Mouse (Mus musculus): ENCODE measurements around the gene Gm11563. TPM values are rescaled to one million over a fixed set of nuclear protein-coding genes. Genes with fewer than 3 reads are reported as not detected.

Gm11563 gene
- not detected for polyA plus RNA-seq (2014; fragmentation: Illumina TruSeq; extraction: RNeasy Lipid Tissue Mini Kit (QIAGEN cat#74804))

GRCm38 (mm10) chr11:99658467-99659010 is at the start of gene Gm11563:
Gene Gm11563, minus strand, starts transcription at chr11:99658960.

GRCm38 (mm10) chr11:99690463-99690862 is 31.7 kb upstream of the Gm11563 start, which contains the start of gene Gm14190:
Gene Gm14190, minus strand, starts transcription at chr11:99690740.

GRCm38 (mm10) chr11:99665860-99666259 is 7.1 kb upstream of the Gm11563 start, which contains the start of gene Krtap4-6:
Gene Krtap4-6, minus strand, starts transcription at chr11:99665960.

GRCm38 (mm10) chr11:99650136-99650535 is 8.6 kb downstream of the Gm11563 start, which contains the start of gene Gm11555:
Gene Gm11555, minus strand, starts transcription at chr11:99650236.

GRCm38 (mm10) chr11:99643635-99644139 is 15.1 kb downstream of the Gm11563 start, which contains the start of gene Krtap4-7:
Gene Krtap4-7, minus strand, starts transcription at chr11:99644089.

GRCm38 (mm10) chr11:99634653-99635134 is 24.1 kb downstream of the Gm11563 start, which contains the start of gene Krtap4-2:
Gene Krtap4-2, minus strand, starts transcription at chr11:99635084.

GRCm38 (mm10) chr11:99628138-99628537 is 30.6 kb downstream of the Gm11563 start, which contains the start of gene Krtap4-1:
Gene Krtap4-1, minus strand, starts transcription at chr11:99628238.

GRCm38 (mm10) chr11:99620335-99620734 is 38.4 kb downstream of the Gm11563 start, which contains the start of gene Gm11562:
Gene Gm11562, minus strand, starts transcription at chr11:99620435.

GRCm38 (mm10) chr11:99614796-99615363 is 43.9 kb downstream of the Gm11563 start, which contains the start of gene Krtap2-4:
Gene Krtap2-4, minus strand, starts transcription at chr11:99614846.

GRCm38 (mm10) chr11:99610089-99610488 is 48.7 kb downstream of the Gm11563 start, which contains the start of gene Gm11937:
Gene Gm11937, minus strand, starts transcription at chr11:99610189.

Other genes starting within 250 kb of the Gm11563 start
- gene Krt12, start 236.7 kb downstream of the Gm11563 start, polyA plus RNA-seq (2014; fragmentation: Illumina TruSeq; extraction: RNeasy Lipid Tissue Mini Kit (QIAGEN cat#74804)), result not detected
- gene Krt20, start 220.8 kb downstream of the Gm11563 start, polyA plus RNA-seq (2014; fragmentation: Illumina TruSeq; extraction: RNeasy Lipid Tissue Mini Kit (QIAGEN cat#74804)), result 3.6 TPM
- gene Krt23, start 165.8 kb downstream of the Gm11563 start, polyA plus RNA-seq (2014; fragmentation: Illumina TruSeq; extraction: RNeasy Lipid Tissue Mini Kit (QIAGEN cat#74804)), result 0.29 TPM
- gene Krt39, start 137.6 kb downstream of the Gm11563 start, polyA plus RNA-seq (2014; fragmentation: Illumina TruSeq; extraction: RNeasy Lipid Tissue Mini Kit (QIAGEN cat#74804)), result not detected
- not detected for gene Krt40, start 115.8 kb downstream of the Gm11563 start, polyA plus RNA-seq (2014; fragmentation: Illumina TruSeq; extraction: RNeasy Lipid Tissue Mini Kit (QIAGEN cat#74804))
- gene Krtap3-3, start 108.1 kb downstream of the Gm11563 start, polyA plus RNA-seq (2014; fragmentation: Illumina TruSeq; extraction: RNeasy Lipid Tissue Mini Kit (QIAGEN cat#74804)), result not detected
- gene Krtap3-2, start 102.1 kb downstream of the Gm11563 start, polyA plus RNA-seq (2014; fragmentation: Illumina TruSeq; extraction: RNeasy Lipid Tissue Mini Kit (QIAGEN cat#74804)), result not detected
- not detected for gene Gm11939, start 99.5 kb downstream of the Gm11563 start, polyA plus RNA-seq (2014; fragmentation: Illumina TruSeq; extraction: RNeasy Lipid Tissue Mini Kit (QIAGEN cat#74804))
- gene Krtap3-1, start 92.3 kb downstream of the Gm11563 start, polyA plus RNA-seq (2014; fragmentation: Illumina TruSeq; extraction: RNeasy Lipid Tissue Mini Kit (QIAGEN cat#74804)), result not detected
- gene Krtap1-5, start 77.9 kb downstream of the Gm11563 start, polyA plus RNA-seq (2014; fragmentation: Illumina TruSeq; extraction: RNeasy Lipid Tissue Mini Kit (QIAGEN cat#74804)), result not detected
- gene Krtap1-4, start 75.3 kb downstream of the Gm11563 start, polyA plus RNA-seq (2014; fragmentation: Illumina TruSeq; extraction: RNeasy Lipid Tissue Mini Kit (QIAGEN cat#74804)), result not detected
- not detected for gene Krtap1-3, start 67.6 kb downstream of the Gm11563 start, polyA plus RNA-seq (2014; fragmentation: Illumina TruSeq; extraction: RNeasy Lipid Tissue Mini Kit (QIAGEN cat#74804))
- not detected for gene Krtap9-3, start 60.9 kb downstream of the Gm11563 start, polyA plus RNA-seq (2014; fragmentation: Illumina TruSeq; extraction: RNeasy Lipid Tissue Mini Kit (QIAGEN cat#74804))
- gene Gm11938, start 55.7 kb downstream of the Gm11563 start, polyA plus RNA-seq (2014; fragmentation: Illumina TruSeq; extraction: RNeasy Lipid Tissue Mini Kit (QIAGEN cat#74804)), result not detected
- gene Gm11937, start 48.8 kb downstream of the Gm11563 start, polyA plus RNA-seq (2014; fragmentation: Illumina TruSeq; extraction: RNeasy Lipid Tissue Mini Kit (QIAGEN cat#74804)), result not detected
- not detected for gene Krtap2-4, start 44.1 kb downstream of the Gm11563 start, polyA plus RNA-seq (2014; fragmentation: Illumina TruSeq; extraction: RNeasy Lipid Tissue Mini Kit (QIAGEN cat#74804))
- gene Gm11562, start 38.5 kb downstream of the Gm11563 start, polyA plus RNA-seq (2014; fragmentation: Illumina TruSeq; extraction: RNeasy Lipid Tissue Mini Kit (QIAGEN cat#74804)), result not detected
- not detected for gene Krtap4-1, start 30.7 kb downstream of the Gm11563 start, polyA plus RNA-seq (2014; fragmentation: Illumina TruSeq; extraction: RNeasy Lipid Tissue Mini Kit (QIAGEN cat#74804))
- not detected for gene Krtap4-2, start 23.9 kb downstream of the Gm11563 start, polyA plus RNA-seq (2014; fragmentation: Illumina TruSeq; extraction: RNeasy Lipid Tissue Mini Kit (QIAGEN cat#74804))
- gene Krtap4-7, start 14.9 kb downstream of the Gm11563 start, polyA plus RNA-seq (2014; fragmentation: Illumina TruSeq; extraction: RNeasy Lipid Tissue Mini Kit (QIAGEN cat#74804)), result not detected
- gene Gm11555, start 8.7 kb downstream of the Gm11563 start, polyA plus RNA-seq (2014; fragmentation: Illumina TruSeq; extraction: RNeasy Lipid Tissue Mini Kit (QIAGEN cat#74804)), result not detected
- gene Krtap4-6, start 7.0 kb upstream of the Gm11563 start, polyA plus RNA-seq (2014; fragmentation: Illumina TruSeq; extraction: RNeasy Lipid Tissue Mini Kit (QIAGEN cat#74804)), result not detected
- gene Gm14190, start 31.8 kb upstream of the Gm11563 start, polyA plus RNA-seq (2014; fragmentation: Illumina TruSeq; extraction: RNeasy Lipid Tissue Mini Kit (QIAGEN cat#74804)), result not detected
- gene Gm14180, start 75.3 kb upstream of the Gm11563 start, polyA plus RNA-seq (2014; fragmentation: Illumina TruSeq; extraction: RNeasy Lipid Tissue Mini Kit (QIAGEN cat#74804)), result not detected
- not detected for gene Gm11595, start 114.0 kb upstream of the Gm11563 start, polyA plus RNA-seq (2014; fragmentation: Illumina TruSeq; extraction: RNeasy Lipid Tissue Mini Kit (QIAGEN cat#74804))
- gene Krtap4-8, start 121.7 kb upstream of the Gm11563 start, polyA plus RNA-seq (2014; fragmentation: Illumina TruSeq; extraction: RNeasy Lipid Tissue Mini Kit (QIAGEN cat#74804)), result not detected
- gene Krtap4-9, start 126.2 kb upstream of the Gm11563 start, polyA plus RNA-seq (2014; fragmentation: Illumina TruSeq; extraction: RNeasy Lipid Tissue Mini Kit (QIAGEN cat#74804)), result not detected
- not detected for gene Gm11596, start 134.5 kb upstream of the Gm11563 start, polyA plus RNA-seq (2014; fragmentation: Illumina TruSeq; extraction: RNeasy Lipid Tissue Mini Kit (QIAGEN cat#74804))
- not detected for gene Gm11569, start 140.0 kb upstream of the Gm11563 start, polyA plus RNA-seq (2014; fragmentation: Illumina TruSeq; extraction: RNeasy Lipid Tissue Mini Kit (QIAGEN cat#74804))
- not detected for gene Gm11554, start 145.5 kb upstream of the Gm11563 start, polyA plus RNA-seq (2014; fragmentation: Illumina TruSeq; extraction: RNeasy Lipid Tissue Mini Kit (QIAGEN cat#74804))
- not detected for gene Krtap4-13, start 150.9 kb upstream of the Gm11563 start, polyA plus RNA-seq (2014; fragmentation: Illumina TruSeq; extraction: RNeasy Lipid Tissue Mini Kit (QIAGEN cat#74804))
- gene Gm11564, start 156.7 kb upstream of the Gm11563 start, polyA plus RNA-seq (2014; fragmentation: Illumina TruSeq; extraction: RNeasy Lipid Tissue Mini Kit (QIAGEN cat#74804)), result not detected
- not detected for gene 2300003K06Rik, start 179.1 kb upstream of the Gm11563 start, polyA plus RNA-seq (2014; fragmentation: Illumina TruSeq; extraction: RNeasy Lipid Tissue Mini Kit (QIAGEN cat#74804))
- gene Krtap4-16, start 192.6 kb upstream of the Gm11563 start, polyA plus RNA-seq (2014; fragmentation: Illumina TruSeq; extraction: RNeasy Lipid Tissue Mini Kit (QIAGEN cat#74804)), result not detected
- not detected for gene Gm11568, start 199.0 kb upstream of the Gm11563 start, polyA plus RNA-seq (2014; fragmentation: Illumina TruSeq; extraction: RNeasy Lipid Tissue Mini Kit (QIAGEN cat#74804))
- not detected for gene Gm11559, start 205.5 kb upstream of the Gm11563 start, polyA plus RNA-seq (2014; fragmentation: Illumina TruSeq; extraction: RNeasy Lipid Tissue Mini Kit (QIAGEN cat#74804))
- gene Krtap9-1, start 214.4 kb upstream of the Gm11563 start, polyA plus RNA-seq (2014; fragmentation: Illumina TruSeq; extraction: RNeasy Lipid Tissue Mini Kit (QIAGEN cat#74804)), result not detected
- not detected for gene Gm11567, start 220.2 kb upstream of the Gm11563 start, polyA plus RNA-seq (2014; fragmentation: Illumina TruSeq; extraction: RNeasy Lipid Tissue Mini Kit (QIAGEN cat#74804))
- gene Krtap31-1, start 249.0 kb upstream of the Gm11563 start, polyA plus RNA-seq (2014; fragmentation: Illumina TruSeq; extraction: RNeasy Lipid Tissue Mini Kit (QIAGEN cat#74804)), result not detected